Mouse (Mus musculus) activated CD4-positive, CD25-positive, alpha-beta regulatory T cell, adult 4 months (primary cell): ENCODE results near the gene Tmem218. TPM values are rescaled to one million over a fixed set of nuclear protein-coding genes. Genes with fewer than 3 reads are reported as not detected.

Experiments used
- ATAC-seq: one replicate; pipeline ENCODE4 v1.8.0; 2017
- polyA plus RNA-seq, 2 experiments: library from polyadenylated mRNA; unstranded; fragments of 100-300 nt; shearing (Covaris generic); gene quantifications; one replicate each; pipeline ENCODE4 v1.2.1; 2017

Tmem218 gene
- polyA plus RNA-seq: 1 to 10 TPM; 3.1 to 3.2 TPM

DNA sequence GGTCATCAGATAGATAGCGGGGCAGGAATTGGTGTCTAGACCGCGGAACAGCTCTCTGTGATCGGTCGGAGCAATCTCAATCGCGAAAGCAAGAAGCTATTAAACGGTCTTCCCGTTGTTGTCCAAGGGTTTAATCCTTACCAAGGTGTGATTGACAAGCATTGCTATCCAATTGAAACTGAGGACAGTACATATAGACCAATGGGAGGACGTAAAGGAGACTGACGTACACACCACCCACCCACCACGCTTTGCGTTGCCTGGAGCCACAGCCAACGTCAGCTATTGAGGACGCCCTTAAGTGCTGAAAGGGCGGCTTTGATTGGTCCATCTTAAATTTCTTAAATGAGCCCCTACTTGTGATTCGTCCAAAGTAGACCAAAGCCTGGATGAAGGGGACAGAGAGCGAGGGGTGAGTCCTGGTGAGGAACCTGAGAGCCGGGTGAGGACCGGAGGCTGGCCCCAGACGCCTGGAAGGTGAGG lies at the start of gene Tmem218:
TSS of gene Tmem218 (plus strand) at position 295 of the 483 bp plus-strand sequence.
- peak; percentile 100 for ATAC-seq

DNA sequence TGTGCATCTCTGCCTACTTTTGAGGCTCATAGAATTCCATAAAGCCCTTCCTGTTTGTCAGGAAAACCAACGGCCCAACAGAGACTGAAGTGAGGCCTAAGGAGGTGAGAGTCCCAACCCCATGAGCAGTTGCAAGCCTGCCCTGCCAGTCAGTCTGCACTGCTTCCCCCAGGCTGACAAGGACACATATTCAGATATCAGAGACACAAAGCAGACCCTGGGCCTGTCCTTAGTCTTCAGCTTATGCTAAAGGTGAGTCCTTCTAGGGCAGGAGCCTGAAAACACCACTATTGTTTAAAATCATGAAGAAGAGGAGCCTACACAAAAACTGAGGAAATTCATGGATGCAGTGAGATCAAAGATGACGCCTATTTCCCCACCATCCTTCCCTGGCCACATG lies 47.3 kb upstream of the Tmem218 start:
- no peak for ATAC-seq

DNA sequence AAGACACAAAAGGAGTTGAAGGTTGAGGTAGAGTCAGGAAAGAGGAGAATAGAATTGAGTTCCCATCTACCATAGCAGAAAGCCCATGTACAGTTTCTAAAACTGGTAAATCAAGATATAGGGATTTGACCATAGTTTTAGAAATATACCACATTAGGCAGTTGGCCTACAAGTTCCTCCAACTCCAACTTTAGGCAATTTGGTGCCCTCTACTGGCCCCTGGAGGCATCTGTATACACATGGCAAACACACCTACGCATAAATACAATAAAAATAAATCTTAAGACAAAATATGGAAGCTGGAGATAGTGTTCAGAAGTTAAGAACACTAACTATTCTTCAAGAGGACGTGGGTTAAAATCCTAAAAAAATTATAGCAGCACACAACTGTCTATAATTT lies 41.1 kb upstream of the Tmem218 start:
- no peak for ATAC-seq

DNA sequence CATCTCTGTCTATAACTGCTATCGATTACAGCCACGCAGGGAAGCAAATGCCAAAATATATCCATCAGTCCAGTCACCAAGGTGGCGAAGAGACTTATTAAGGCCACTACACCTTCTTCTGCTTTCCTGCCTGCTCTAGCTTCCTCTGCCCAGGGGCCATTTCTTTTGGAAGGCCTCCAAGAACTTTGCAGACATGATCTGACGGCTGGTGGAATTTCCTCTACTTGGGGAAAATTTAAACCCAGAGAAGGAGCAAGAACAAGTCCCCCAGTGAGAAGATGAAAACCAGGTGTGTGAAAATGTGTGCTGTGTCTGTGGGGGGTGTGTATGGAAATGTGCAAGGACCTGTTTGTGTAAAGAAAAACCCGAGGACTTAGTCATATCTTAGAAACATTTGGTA lies 34.6 kb upstream of the Tmem218 start:
- no peak for ATAC-seq

DNA sequence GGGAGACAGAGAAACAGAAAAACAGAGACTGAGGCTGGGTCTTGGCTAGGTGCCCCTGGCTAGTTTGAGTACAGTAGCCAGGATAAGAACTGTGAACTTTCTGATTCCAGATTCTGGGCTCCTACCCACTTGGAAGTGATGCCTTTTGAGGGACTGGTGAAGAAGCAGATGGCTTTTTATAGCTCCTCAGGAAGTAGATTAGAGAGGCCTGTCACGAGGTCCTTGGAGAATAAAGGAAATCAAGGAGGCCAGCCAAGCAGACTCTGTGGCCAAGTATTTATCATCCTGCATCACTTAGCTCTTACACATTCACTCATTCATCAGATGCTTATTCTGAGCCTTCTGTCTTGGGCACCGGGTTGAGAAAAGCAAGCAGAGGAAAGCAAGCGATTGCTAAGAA lies 32.0 kb upstream of the Tmem218 start:
- ATAC-seq: no peak

DNA sequence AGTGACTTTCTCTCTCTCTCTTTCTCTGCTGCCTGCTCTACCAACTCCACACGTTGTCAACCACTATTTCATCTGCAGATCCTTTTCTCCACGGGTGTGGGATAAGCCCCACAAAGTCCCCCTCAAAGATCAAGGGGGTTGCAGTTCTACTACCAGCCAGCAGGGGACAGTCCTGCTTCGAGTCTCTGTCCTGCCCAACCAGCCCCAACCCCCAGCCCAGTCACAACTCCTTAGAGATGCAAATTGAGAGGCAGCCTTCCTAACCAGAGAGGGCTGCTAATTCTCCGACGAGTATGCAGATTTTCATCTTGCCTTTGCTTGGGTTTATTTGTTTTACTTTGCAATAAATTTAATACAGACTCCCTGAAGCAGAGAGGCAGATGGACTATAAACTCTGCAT lies 30.9 kb upstream of the Tmem218 start:
- ATAC-seq: peak; percentile 85

DNA sequence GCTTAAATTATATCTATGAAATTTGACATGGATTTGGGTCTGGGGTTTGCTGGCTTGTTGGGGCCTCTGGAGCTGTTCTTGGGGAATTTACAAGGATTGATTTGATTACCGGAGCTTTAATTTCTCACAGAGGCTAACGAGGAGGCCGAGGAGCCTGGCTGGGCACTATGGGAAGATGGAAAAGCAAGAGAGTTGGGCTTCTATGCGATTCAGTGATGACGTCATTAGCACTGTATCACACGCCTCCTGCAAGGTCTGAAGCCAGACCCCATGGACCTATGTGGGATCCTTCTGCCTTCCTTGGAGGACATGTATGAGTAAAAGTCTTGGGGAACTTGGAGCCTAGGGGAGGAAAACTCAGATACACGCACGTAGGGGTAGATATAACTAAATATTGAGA lies 30.5 kb upstream of the Tmem218 start:
- ATAC-seq: no peak

DNA sequence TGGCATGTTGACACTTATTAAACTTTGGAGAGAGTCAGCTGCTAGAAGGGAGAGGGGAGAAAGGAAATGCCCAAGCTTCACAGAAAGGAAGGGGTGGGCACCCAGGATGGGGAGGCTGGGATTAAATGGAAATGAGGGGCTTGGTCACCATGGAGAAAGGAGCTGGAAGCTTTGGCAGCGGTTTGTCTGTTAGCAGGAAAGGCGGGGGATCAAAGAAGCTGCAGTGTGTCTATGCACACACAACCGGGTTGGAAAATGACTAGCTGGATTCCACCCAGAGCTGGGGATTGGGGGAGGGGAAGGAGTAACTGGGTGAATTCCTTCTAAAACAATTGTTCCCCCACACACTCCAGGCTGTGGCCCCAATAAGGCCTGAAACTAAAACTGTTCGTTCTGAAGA lies 29.1 kb upstream of the Tmem218 start:
- ATAC-seq: no peak

DNA sequence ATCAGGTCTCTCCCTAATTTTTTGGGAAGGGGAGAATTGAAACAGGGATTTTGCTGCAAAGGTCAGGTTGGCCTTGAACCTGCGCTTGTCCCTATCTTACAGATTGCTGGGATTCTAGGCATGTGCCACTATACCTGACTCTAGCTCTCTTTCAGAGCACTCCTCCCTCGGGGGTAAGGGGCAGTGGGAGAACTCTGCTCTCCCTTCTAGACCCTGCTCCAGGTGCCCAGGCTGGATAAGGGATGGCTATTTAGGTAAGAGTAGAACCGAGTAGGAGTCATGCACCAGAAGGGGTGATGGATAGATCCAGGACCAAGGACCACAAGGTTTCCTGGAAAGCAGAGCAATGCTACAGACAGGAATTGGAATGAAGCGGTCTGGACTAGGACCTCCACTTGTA lies 28.4 kb upstream of the Tmem218 start:
- ATAC-seq: no peak

DNA sequence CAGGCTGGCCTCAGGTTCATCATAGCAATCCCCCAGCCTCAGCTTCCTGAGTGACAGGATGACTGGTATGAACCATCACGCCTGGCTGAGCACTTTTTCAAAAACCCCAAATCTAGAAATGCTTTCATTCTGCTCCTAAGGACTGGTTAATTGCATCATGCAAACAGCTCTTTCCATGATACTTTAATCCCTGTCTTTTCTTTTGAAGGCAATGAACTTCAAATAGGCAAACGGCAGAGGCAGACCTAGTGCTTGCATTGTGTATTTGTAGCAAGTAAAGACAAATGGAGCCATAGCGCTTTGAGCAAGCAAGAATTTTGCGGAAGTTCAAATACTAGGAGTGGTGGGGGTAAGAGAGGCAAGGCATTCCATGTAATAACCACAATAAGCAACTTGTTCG lies 26.4 kb upstream of the Tmem218 start:
- no peak for ATAC-seq

DNA sequence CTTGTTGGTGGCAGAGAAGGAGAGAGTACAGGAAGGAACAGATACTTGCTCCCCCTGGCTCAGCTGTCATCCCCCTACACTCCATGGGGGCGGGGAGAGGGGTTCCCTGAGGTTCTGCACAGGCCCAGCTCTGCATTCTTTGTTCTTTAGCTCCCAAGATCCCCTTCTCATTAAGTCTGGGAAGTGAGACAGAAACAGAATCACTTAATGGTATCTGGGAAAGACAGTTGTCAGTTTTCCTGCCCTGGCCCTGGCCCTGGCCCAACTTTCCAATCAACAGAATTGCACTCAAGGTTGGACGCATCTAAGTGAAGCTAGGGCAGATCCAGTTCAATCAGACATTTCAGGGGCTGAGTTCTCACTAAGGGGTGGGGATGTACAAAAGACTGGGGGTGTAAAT lies 24.8 kb upstream of the Tmem218 start:
- no peak for ATAC-seq

DNA sequence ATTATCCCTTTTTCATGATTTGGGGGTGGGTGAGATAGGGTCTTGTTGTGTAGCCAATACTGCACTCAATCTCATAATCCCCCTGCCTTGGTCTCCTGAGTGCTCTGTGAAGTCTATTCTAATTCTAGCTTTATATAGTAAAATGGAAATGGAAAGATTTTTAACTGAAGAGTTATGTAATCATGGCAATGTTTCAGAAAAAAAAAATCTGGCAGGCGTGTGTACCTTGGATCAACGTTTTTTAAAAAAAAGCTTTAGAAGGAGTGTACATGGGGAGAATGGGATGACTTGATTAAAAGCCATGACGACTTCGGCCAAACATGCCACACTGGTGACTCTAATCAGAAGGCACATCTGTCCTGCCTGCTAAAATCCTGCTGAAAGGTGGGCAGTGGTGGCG lies 20.6 kb upstream of the Tmem218 start:
- ATAC-seq: no peak

DNA sequence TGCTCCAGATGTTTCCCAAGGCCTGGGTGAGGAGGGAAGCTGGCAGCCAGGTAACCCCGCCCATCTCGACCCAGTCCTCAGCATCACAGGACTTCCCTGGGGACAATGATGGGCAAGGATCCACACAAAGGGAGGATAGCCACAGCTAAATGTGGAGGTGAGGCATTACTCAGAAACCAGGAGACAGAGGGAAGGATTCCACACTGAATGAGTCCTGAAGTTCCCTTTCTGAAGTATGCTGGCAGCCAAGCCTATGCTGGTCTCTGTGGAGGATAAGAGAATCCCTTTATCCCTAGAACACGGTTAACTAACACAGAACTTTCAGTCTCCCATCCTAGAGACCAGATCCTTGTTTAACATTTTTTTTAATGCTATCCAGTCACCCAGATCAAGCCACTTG lies 20.0 kb upstream of the Tmem218 start:
- no peak for ATAC-seq

DNA sequence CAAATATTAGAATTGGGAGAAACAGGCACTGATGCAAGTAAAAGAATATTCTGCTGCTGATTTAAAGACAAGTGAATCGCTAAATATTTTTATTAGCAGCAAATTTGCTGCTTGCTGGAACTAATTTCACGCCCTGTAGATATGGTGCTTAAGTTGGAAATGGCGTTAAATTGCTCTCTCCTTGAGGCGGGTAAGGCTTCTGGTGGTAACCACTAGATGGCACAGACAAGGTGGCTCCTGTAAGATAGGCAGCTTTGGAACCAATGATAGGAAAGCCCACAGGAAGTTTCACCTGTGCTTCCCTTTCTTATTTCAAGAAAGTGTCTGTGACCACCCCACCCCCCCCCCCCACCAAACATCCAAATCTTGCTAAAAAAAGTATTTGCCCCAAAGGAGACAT lies 11.0 kb upstream of the Tmem218 start:
- ATAC-seq: no peak

DNA sequence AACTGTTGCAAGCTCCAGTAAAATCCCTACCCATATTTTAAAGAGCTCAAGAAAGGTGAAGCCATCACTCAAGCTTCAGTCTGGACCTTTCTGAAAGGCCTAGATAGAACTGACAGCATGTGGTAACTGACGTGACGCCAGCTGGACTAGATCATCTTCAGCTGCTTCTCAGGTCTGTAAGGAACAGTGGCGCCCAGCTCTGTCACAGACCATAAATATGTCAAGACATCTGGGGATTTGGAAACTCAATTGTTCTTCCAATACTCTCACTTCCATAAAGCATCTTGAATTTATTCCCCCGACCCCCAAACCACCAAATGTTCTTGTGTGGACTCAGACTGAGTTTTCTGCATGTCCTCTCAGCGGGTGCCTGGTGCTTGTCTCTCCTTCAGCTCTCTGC lies 7.6 kb upstream of the Tmem218 start:
- ATAC-seq: no peak

DNA sequence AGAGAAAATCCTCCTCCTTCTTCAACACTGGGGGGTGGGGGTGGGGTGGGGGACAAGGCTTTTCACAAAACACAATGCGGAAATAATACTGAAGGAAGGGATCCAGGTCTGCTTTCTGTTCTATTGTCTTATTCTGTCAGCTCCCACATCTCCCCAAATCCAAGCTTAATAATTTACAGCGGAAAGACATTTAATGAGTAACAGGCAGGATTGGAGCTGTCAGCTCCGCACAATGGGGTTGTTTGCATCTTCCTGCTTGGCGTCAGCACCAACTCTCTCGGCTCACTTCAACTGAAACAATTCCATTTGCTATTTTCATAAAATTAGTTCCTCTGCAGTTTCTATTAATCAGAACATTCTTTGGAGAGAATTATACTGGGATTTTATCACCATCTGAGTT lies 4.1 kb upstream of the Tmem218 start:
- no peak for ATAC-seq

DNA sequence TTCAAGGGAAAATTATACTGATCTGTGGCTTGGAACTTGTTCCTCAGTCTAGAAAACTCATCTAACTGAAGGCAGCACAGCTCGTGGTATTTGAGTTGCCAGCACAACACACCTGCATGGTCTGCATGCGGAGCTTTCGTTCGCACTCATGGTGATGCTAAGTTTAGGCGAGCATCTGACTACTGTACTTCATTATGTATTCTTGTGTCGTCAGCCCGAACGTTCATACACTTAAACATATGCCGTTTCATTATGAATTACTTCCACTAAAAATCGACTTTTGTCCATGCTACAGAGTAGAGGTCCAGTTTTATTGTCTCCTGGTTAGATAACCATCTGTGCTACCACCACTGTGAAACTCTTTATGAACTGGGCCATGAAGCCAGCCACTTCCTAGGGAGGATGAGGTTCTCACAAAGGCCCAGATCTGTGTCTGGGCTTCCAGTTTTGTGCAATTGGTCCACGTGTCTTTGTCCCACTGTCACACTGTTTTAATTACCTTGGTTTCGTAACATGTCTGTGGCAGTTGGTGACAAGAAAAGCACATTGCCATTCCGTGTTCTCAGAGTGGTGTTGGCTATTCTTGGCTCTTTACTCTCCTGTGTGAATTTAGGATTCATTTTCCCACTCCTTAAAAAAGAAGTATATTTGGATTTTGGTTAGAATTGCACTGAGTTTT lies 5.2 kb downstream of the Tmem218 start:
- no peak for ATAC-seq

DNA sequence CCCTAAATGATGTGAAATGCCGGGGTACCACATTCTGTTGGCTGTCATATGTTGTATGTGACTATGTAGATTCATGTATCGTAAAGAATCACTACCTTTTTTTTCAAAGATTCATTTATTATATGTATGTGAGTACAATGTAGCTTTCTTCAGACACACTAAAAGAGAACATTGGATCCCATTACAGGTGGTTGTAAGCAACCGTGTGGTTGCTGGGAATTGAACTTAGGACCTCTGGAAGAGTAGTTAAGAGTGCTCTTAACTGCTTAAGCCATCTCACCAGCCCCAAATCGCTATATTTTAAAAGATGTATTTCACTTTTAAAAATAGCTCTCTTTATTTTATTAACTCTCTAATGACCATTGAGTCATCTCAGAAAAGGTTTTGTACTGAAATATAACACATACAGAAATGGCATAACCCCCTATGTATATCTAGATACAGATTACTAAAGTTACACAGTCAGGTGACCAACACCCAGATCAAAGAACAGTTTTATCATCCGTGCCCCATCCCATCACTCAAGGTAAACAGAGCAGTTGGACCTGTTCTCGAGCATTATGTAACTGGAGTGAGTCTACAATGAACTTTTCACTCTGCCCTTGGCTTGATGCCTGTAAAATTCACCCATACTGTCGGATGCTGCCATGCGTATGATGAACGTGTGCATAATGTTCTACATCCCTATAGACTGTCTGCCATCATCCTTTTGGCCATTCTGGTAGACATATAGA lies 6.5 kb downstream of the Tmem218 start:
- no peak for ATAC-seq

DNA sequence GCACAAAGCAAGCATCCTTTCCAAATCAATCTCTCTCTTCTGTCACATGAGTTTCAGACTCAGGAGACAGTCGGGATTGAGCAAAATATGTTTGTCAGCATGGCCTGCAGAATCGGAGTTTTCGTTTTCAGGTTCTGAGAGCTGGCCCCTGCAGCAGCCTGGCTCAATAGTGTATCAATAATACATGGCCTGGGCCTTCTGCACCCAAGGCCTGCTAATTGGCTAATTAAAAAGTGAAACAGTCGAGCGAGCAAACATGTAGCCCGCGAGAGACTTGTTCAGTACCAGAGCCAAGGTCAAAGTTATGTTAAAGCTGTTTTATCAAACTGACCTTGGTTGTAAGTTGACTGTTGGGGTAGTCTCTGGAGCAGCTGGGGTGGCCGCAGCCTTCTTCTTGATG lies 12.7 kb downstream of the Tmem218 start:
- ATAC-seq: no peak

DNA sequence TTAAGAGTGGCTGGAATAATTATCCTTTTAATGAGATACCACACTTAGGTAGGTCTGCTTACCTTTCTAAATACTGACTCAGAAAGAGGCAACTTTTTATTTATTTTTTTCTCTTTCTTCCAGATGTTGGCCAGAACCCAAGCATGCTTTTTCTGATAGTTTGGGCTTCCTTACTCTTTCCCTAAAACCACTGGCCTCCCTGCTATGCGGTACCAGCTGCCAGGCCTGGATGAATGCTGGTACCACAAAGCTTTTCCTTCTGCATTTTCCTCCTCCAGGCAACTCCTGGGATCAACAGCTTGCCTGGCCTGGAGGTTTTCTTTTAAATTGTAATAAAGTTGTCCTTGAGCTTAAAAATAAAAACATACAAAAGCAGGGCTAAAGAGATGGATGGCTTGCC lies 17.6 kb downstream of the Tmem218 start:
- ATAC-seq: no peak

DNA sequence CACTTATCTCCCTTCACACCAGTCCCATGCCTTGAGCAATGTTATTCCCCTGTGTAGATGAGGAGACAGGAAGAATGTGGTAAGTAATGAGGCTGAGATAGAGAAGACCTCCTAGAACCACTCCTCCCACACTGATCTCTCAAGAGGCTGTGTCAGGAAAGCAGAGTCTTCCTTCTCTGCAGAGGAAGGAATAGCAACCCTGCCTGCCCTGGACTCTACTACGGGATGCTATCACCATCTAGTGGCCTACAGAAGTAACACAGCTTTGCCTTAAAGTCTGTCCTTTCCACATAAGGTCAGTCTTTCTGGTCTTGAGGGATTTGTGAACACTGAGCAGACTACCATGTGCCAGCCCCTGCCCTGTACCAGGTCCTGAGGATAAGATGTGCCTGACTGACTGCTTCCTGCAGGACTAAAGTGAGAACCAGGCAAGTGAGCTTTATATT lies 21.9 kb downstream of the Tmem218 start:
- ATAC-seq: peak; percentile 65

DNA sequence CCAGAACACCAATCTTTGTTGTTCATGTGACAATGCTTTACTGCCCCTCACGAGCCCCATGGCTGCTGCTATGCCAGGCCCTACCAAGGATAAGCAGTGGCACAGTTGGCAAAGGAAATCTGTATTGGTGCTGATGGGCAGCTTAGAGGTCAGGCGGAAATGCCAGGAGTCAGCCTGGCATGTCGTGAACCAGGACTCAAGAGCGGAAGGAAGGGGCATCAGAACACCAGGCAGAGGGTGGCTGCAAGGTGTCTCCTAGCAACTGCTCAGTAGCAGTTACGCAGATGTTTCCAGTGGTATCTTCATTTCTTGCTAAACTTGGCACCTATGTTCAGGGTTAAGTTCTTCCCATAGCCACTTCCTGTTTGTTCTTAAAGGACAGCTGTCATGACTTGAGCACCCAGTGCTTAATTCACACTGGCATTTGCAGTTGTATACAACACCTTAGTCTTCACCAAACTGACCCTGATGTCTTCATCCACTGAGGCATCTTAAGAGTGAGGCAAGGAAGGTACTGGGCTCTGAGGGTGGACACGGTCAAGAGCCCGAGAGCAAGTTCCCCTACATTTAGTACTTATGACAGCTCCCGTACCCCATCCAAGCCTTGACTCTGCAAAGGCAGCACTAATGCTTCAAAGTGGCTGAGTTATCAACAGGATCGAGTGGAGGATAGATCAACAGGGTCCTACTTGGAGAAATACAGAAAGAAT lies 22.6 kb downstream of the Tmem218 start:
- peak; percentile 84 for ATAC-seq
